Mouse (Mus musculus) spleen, embryonic (tissue): ENCODE results near the gene Slc16a4.

Experiments
- CTCF ChIA-PET: fragments of 350-600 bp; sonication (Branson Sonifier 250); formaldehyde crosslinking; loops from one replicate; lab custom pipeline; 2022; lab: Charles Lee

Slc16a4 gene

GRCm38 (mm10) chr3:107290764-107291381 lies at the start of gene Slc16a4:
TSS of gene Slc16a4 (plus strand) at chr3:107291230.
- CTCF ChIA-PET = no interaction called here

- CTCF ChIA-PET = no interaction called here
Observed at GRCm38 (mm10) chr3:107241389-107242094, 49.5 kb upstream of the Slc16a4 start.

GRCm38 (mm10) chr3:107246876-107247275 lies 44.2 kb upstream of the Slc16a4 start:
- CTCF ChIA-PET = no interaction called here

GRCm38 (mm10) chr3:107249042-107249441 lies 42.0 kb upstream of the Slc16a4 start:
- CTCF ChIA-PET = no interaction called here

- CTCF ChIA-PET = no interaction called here
Observed at GRCm38 (mm10) chr3:107250320-107250719, 40.7 kb upstream of the Slc16a4 start.

DNA sequence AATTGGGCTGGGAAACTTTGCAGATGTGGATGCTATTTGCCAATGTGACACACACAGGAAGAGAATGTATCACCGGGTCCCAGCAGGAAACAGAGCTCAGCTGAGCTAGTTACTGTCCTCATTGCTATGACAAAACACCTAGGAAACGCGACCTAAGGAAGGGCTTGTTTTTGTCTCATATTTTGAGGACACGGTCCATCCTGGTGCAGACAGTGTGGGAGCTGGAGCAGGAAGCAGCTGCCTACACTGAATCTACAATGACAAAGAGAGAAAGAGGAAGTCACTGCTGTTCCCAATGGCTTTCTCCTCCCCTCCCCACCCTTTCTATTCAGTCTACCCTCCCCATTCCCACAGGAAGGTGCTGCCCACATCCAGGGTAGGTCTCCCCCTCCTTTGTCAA lies 39.0 kb upstream of the Slc16a4 start:
- CTCF ChIA-PET = no interaction called here

DNA sequence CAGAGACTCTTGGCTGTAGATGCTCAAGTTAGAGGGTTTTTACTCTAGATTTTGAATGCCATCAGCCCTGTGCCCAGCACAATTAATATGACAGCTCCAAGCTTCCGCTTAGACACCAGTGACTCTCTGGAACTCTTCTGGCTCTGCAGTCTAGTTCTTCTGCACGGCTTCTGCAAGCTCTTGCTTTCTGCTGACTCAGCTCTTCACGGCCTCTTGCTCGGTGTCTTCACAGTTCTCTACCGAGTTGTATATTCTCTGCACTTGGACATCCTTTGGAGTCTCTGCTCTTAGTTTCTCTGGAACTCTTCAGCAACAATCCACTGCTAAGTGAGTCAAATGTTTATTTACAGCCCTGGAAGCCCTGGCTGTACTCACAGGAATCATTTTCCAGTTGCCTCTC lies 37.1 kb upstream of the Slc16a4 start:
- CTCF ChIA-PET = no interaction called here

DNA sequence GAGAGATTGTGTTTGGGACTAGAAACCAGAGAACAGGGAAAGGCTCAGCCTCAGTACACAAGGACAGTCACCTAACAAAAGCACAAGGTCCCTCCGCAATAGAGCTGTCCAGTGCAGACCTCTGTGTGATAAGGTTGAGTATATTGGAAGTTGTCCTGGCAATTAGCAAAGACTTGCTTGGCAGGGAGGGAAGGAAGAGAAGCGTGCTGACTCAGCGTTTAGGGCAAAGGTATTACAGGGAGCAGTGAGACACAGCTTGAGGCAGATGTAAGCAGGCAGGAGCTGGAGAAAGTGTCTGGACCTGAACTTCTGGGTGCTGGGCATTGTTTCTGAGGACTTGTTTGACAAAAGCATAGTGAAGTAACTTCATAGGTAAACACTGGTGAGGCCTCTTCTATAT lies 35.0 kb upstream of the Slc16a4 start:
- CTCF ChIA-PET = no interaction called here

GRCm38 (mm10) chr3:107256724-107257123 lies 34.3 kb upstream of the Slc16a4 start:
- CTCF ChIA-PET = no interaction called here

- CTCF ChIA-PET = interaction anchor here (0.7 kb wide), 1 partner anchor 95 kb away, joined by 4 read pairs; no protein-coding TSS in a partner anchor
Observed at GRCm38 (mm10) chr3:107257924-107258323, 33.1 kb upstream of the Slc16a4 start.

GRCm38 (mm10) chr3:107260956-107261850 lies 29.8 kb upstream of the Slc16a4 start:
- CTCF ChIA-PET = no interaction called here

- CTCF ChIA-PET = no interaction called here
Observed at GRCm38 (mm10) chr3:107261851-107262165, 29.2 kb upstream of the Slc16a4 start.

DNA sequence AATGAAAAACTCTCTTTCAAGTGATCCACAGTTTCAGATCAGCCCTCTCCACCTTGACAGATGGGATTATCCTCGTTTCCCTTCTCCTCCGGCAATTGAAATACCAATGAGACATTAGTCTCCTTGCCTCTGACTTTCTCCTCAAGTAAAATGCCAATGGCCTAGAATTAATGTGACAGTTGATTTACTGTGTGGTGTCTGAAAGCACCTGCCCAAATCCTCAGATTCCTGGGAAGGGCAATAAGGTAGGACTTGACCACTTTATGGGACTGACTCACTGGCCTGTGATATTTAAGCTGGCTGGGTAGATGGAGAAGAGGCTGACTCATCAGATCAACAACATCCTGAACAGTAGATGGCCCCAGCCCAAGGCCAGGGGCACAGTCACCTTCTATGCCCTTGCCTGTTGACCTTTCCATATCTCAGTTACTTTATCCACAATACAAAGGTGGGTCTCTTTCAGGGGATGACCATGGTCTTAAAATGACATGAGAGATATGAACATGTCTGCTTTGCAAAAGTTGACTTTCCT lies 24.1 kb upstream of the Slc16a4 start:
- CTCF ChIA-PET = no interaction called here

DNA sequence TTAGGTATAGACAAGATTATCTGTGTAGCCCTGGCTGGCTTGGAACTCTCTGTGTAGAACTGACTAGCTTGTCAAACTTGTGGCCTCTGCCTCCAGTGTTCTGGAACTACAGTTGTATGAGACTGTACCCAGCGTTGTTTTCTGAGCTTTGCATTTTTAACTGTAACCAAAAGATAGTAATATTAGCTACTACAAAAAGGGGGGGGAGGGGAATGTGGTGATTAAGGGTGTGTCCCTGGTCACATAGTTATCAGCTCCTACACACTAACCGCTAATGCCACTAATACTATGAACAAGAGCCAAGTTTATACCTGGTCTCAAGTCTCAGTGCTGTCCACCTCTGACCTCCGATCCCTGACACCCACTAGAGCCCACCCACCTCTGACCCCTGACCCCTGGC lies 18.6 kb upstream of the Slc16a4 start:
- CTCF ChIA-PET = interaction anchor here (0.6 kb wide), 2 partner anchors 18 to 1562 kb away, joined by 12 to 13 read pairs; no protein-coding TSS in a partner anchor

DNA sequence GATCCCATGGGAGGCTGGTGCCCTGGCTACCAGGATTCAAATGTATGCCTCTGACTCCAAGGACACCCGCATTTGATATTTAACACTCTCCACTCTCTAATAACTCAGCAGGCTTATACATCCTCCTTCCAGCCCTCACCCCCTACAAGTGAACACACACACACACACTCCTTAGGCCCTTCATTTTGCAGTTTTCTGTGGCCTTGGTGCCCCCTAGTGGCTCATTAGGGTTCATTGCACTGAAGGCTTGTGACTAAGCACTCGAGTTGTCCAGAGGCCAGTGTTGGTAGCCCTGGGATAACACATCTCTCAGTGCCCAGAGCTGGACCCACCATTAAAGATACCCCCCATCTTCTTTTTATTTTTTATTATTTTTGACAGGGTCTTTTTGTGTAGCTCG lies 17.2 kb upstream of the Slc16a4 start:
- CTCF ChIA-PET = no interaction called here

- CTCF ChIA-PET = no interaction called here
Observed at GRCm38 (mm10) chr3:107275351-107275750, 15.7 kb upstream of the Slc16a4 start.

- CTCF ChIA-PET = no interaction called here
Observed at GRCm38 (mm10) chr3:107275996-107276395, 15.0 kb upstream of the Slc16a4 start.

GRCm38 (mm10) chr3:107276626-107277025 lies 14.4 kb upstream of the Slc16a4 start:
- CTCF ChIA-PET = no interaction called here

DNA sequence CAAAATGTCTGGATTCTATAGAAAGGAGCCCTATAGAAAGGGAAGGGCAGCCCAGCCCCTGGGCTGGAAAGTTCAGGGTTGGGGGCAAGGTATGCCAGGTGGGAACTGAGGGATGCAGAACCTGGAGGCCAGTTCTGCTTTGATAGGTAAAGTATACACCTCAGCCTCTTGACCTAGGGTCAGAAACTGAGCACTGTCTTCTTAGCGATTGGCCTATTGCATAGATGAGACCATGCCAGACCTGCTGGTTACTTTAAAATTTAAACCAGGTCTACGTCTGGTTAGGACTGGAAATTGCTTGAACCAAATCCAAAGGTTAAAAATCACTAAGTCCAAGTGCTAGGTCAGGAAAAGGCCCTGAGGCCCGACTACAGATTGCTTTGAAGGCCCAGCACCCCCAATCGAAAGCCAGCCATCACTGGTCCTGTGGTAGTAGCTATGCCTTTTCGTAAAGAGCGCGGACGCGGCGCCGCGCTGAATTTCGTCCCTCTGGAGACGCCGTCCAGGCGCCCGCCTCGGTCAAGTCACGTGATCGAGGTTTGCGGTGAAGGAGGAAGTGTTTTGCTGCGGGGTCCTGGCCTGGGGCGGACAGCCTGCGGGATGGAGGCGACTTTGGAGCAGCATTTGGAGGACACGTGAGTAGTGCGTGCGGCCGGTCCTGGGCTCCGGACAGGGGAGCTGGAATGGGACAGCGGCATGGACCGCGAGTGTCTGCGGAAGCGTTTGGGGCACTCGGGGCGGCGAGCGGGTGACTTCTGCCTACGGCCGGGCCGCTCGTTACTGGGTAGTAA lies 12.4 kb upstream of the Slc16a4 start, which contains the start of gene Lamtor5:
TSS of gene Lamtor5 (plus strand) at position 380 of the 791 bp plus-strand sequence.
- CTCF ChIA-PET = interaction anchor here (0.6 kb wide), 1 partner anchor 63 kb away, joined by 8 read pairs; no protein-coding TSS in a partner anchor

DNA sequence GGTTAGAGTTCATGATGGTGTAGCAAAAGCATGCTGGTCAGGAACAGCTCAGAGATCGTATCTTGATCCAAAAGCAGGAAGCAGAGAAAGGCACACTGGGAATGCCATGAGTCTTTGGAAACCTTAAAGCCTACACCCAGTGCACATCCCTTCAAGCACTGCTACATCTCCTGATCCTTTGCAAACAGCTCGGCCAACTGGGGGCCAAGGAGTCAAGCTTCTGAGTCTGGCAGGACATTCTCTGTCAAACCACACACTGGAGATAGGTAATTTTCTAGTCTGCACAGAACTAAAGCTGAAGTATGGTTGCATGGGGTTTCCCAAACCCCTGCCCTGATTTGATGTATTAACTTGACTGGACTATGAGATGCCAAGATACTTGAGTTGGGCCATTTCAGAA lies 4.9 kb upstream of the Slc16a4 start:
- CTCF ChIA-PET = no interaction called here

GRCm38 (mm10) chr3:107287346-107287745 lies 3.7 kb upstream of the Slc16a4 start:
- CTCF ChIA-PET = interaction anchor here (0.7 kb wide), 1 partner anchor 38 kb away, joined by 4 read pairs; no protein-coding TSS in a partner anchor
